ENCODE assay signal across 18 mouse cellular contexts in genomic region chr2:146324140-146324906, GRCm38 (mm10).
DNase-seq lines count a peak whose midpoint lies in the region; ATAC-seq lines count a peak whose summit lies in the region.
"Had no signal": no experiment of that assay in that cellular context is flagged by ENCODE, and none has a peak within 500 bp of the region (broad histone marks: within the 10 kb centered on the region; RNA-seq: fewer than 3 reads in every experiment).

No protein-coding gene starts in this region.

- H3K9me3 ChIP-seq in forebrain, embryonic 10.5 days, result no peaks in the 10 kb centered on the region
- H3K9me3 ChIP-seq in forebrain, embryonic 15.5 days, result no peaks in the 10 kb centered on the region
- no peaks in the 10 kb centered on the region for H3K9me3 ChIP-seq in hindbrain, embryonic 16.5 days (ENCODE audit: control insufficient read depth, low read length)
- H3K9me3 ChIP-seq in midbrain, embryonic 16.5 days (replicated peaks; ENCODE audit: control insufficient read depth, low read length, poor library complexity, severe bottlenecking), result no peaks in the 10 kb centered on the region
- H3K9me3 ChIP-seq: G1E; heart, embryonic 12.5 days; liver, embryonic 12.5 days; lung, embryonic 15.5 days had no signal

- WGBS in forebrain, embryonic 10.5 days, result 72% methylated on average over 3 of the region's 3 CpGs
- WGBS in forebrain, embryonic 15.5 days, result 17% methylated on average over 3 of the region's 3 CpGs
- 50% methylated on average over 3 of the region's 3 CpGs for WGBS in hindbrain, embryonic 16.5 days
- WGBS in midbrain, embryonic 16.5 days, result 38% methylated on average over 3 of the region's 3 CpGs

- peaks cover 49% of the 10 kb centered on the region for H3K27me3 ChIP-seq in forebrain, embryonic 10.5 days (ENCODE audit: poor library complexity, severe bottlenecking)
- no peaks in the 10 kb centered on the region for H3K27me3 ChIP-seq in forebrain, embryonic 15.5 days
- no peaks in the 10 kb centered on the region for H3K27me3 ChIP-seq in hindbrain, embryonic 16.5 days (replicated peaks; ENCODE audit: control insufficient read depth, insufficient read depth, low read length)
- no peaks in the 10 kb centered on the region for H3K27me3 ChIP-seq in midbrain, embryonic 16.5 days (ENCODE audit: control insufficient read depth, insufficient read depth, low read depth, low read length)
- H3K27me3 ChIP-seq: heart, embryonic 12.5 days; liver, embryonic 12.5 days; lung, embryonic 15.5 days had no signal

- H3K9ac ChIP-seq in forebrain, embryonic 15.5 days (replicated peaks), result peak overlapping the region; percentile 19; the same call in 1 of the 2 replicates
- H3K9ac ChIP-seq in hindbrain, embryonic 16.5 days (ENCODE audit: low read depth, low read length), result no peak overlapping the region
- peak overlapping the region; percentile 21; the same call in 1 of the 2 replicates for H3K9ac ChIP-seq in midbrain, embryonic 16.5 days (ENCODE audit: low read depth, low read length)
- H3K9ac ChIP-seq: heart, embryonic 12.5 days; liver, embryonic 12.5 days; lung, embryonic 15.5 days had no signal

- peak overlapping the region; percentile 31 for H3K4me2 ChIP-seq in forebrain, embryonic 15.5 days (replicated peaks)
- H3K4me2 ChIP-seq in hindbrain, embryonic 16.5 days (ENCODE audit: low read length), result peak overlapping the region; percentile 37
- H3K4me2 ChIP-seq in midbrain, embryonic 16.5 days (ENCODE audit: low read length), result peak overlapping the region; percentile 18; the same call in 1 of the 2 replicates
- H3K4me2 ChIP-seq: heart, embryonic 12.5 days; liver, embryonic 12.5 days; lung, embryonic 15.5 days had no signal

- peaks cover 46% of the 10 kb centered on the region for H3K4me1 ChIP-seq in forebrain, embryonic 10.5 days
- peaks cover 30% of the 10 kb centered on the region for H3K4me1 ChIP-seq in forebrain, embryonic 15.5 days
- peaks cover 10% of the 10 kb centered on the region for H3K4me1 ChIP-seq in hindbrain, embryonic 16.5 days (ENCODE audit: control insufficient read depth, insufficient read depth, low read depth, low read length)
- H3K4me1 ChIP-seq in midbrain, embryonic 16.5 days (ENCODE audit: control insufficient read depth, insufficient read depth, low read length), result peaks cover 14% of the 10 kb centered on the region
- H3K4me1 ChIP-seq: heart, embryonic 12.5 days; liver, embryonic 12.5 days; lung, embryonic 15.5 days had no signal

- peak overlapping the region; percentile 76 for H3K27ac ChIP-seq in forebrain, embryonic 10.5 days
- H3K27ac ChIP-seq in forebrain, embryonic 15.5 days (replicated peaks), result peak overlapping the region; percentile 91
- H3K27ac ChIP-seq in hindbrain, embryonic 16.5 days (ENCODE audit: low read depth, low read length), result peak overlapping the region; percentile 23; the same call in 1 of the 2 replicates
- H3K27ac ChIP-seq in midbrain, embryonic 16.5 days (ENCODE audit: low read length), result peak overlapping the region; percentile 62
- H3K27ac ChIP-seq: liver, embryonic 12.5 days; lung, embryonic 15.5 days had no signal

- intact Hi-C loops in left cerebral cortex, postnatal 36 days (cut with DNase I), result no loop called here

- peaks cover 6% of the 10 kb centered on the region; the same call in 1 of the 2 replicates for H3K36me3 ChIP-seq in forebrain, embryonic 10.5 days (replicated peaks)
- H3K36me3 ChIP-seq in forebrain, embryonic 15.5 days, result no peaks in the 10 kb centered on the region
- no peaks in the 10 kb centered on the region for H3K36me3 ChIP-seq in hindbrain, embryonic 16.5 days (ENCODE audit: control insufficient read depth, insufficient read depth, low read length)
- H3K36me3 ChIP-seq in midbrain, embryonic 16.5 days (ENCODE audit: control insufficient read depth, insufficient read depth, low read length), result peaks cover 3% of the 10 kb centered on the region; the same call in 1 of the 2 replicates
- H3K36me3 ChIP-seq: lung, embryonic 15.5 days had no signal

- peak; percentile 85 for ATAC-seq in forebrain, embryonic 15.5 days (replicated peaks)
- no peak for ATAC-seq in hindbrain, embryonic 16.5 days
- ATAC-seq in midbrain, embryonic 16.5 days, result peak; percentile 72; the same call in 1 of the 2 replicates
- ATAC-seq: liver, embryonic 12.5 days had no signal

- peak overlapping the region; percentile 7; the same call in 1 of the 2 replicates for H3K4me3 ChIP-seq in forebrain, embryonic 10.5 days
- no peak overlapping the region for H3K4me3 ChIP-seq in forebrain, embryonic 15.5 days
- H3K4me3 ChIP-seq in hindbrain, embryonic 16.5 days (ENCODE audit: low read length), result no peak overlapping the region
- H3K4me3 ChIP-seq in midbrain, embryonic 16.5 days (ENCODE audit: low read depth, low read length), result no peak overlapping the region
- H3K4me3 ChIP-seq: heart, embryonic 12.5 days; liver, embryonic 12.5 days; lung, embryonic 15.5 days had no signal

- DNase-seq in forebrain, embryonic 10.5 days (ENCODE audit: extremely low spot score, low spot score), result no peak
- DNase-seq in adrenal gland, postnatal 10 days, result no peak
- DNase-seq in thymus, postnatal 10 days (ENCODE audit: low spot score in 2 of 2), result no peak
- DNase-seq in left cerebral cortex, postnatal 36 days (ENCODE audit: low spot score in 2 of 2), result no peak
- DNase-seq in kidney, adult 11 months, result no peak
- DNase-seq: adrenal gland, adult 8-10 months; cerebellum, adult 8-10 months; gastrocnemius, postnatal 25 days; heart, postnatal 4 days; kidney, adult 9 months; thymus, postnatal 14 days had no signal

Comparison
In these comparisons a context has a peak if more than half of its experiments do, and no peak if none do; other contexts are left out.
1. H3K27ac ChIP-seq: peak in every context shown above with its lines; median percentile 91 in forebrain, embryonic 15.5 days; 76 in forebrain, embryonic 10.5 days; 62 in midbrain, embryonic 16.5 days; 23 in hindbrain, embryonic 16.5 days.